Mouse (Mus musculus): ENCODE results near the gene Susd5. TPM values are rescaled to one million over a fixed set of nuclear protein-coding genes. Genes with fewer than 3 reads are reported as not detected.
"Not testable (repeated sequence)": the region's sequence is repeated elsewhere in the genome, so short reads cannot be mapped to it uniquely, and the experiment has no call there.

Gene Susd5
- polyA plus RNA-seq, 1 experiment from 2014 or later: 0.23 TPM

- 81% methylated on average over 3 of the region's 3 CpGs for WGBS
- no peak for ATAC-seq (ENCODE audit: low FRiP score, low TSS enrichment)
- no peak for DNase-seq (ENCODE audit: low spot score)
- no peak overlapping the region for H3K27ac ChIP-seq (replicated peaks)
- TF ChIP-seq CTCF (IDR thresholded peaks at IDR 0.05; ENCODE audit: low read depth) (no peak), EP300 (optimal IDR thresholded peaks at IDR 0.05) (no peak)
- no peak overlapping the region for H3K9ac ChIP-seq (ENCODE audit: low read length)
- no peaks in the 10 kb centered on the region for H3K27me3 ChIP-seq (ENCODE audit: control insufficient read depth, insufficient read depth, low read length)
- no peaks in the 10 kb centered on the region for H3K4me1 ChIP-seq (replicated peaks; ENCODE audit: control insufficient read depth, insufficient read depth)
- no peak overlapping the region for H3K4me3 ChIP-seq (ENCODE audit: low read depth, low read length)
- H3K4me2 ChIP-seq (replicated peaks; ENCODE audit: low read depth): no peak overlapping the region
- no peaks in the 10 kb centered on the region for H3K9me3 ChIP-seq (ENCODE audit: control insufficient read depth, low read length)
- no peaks in the 10 kb centered on the region for H3K36me3 ChIP-seq (ENCODE audit: control insufficient read depth, insufficient read depth, low read length)
Observed at GRCm38 (mm10) chr9:114086422-114086821, 29.5 kb downstream of the Susd5 start.

GRCm38 (mm10) chr9:114087106-114087815 is 30.3 kb downstream of the Susd5 start:
- no peaks in the 10 kb centered on the region for H3K27me3 ChIP-seq (ENCODE audit: control insufficient read depth, insufficient read depth, low read length)
- no peaks in the 10 kb centered on the region for H3K36me3 ChIP-seq (ENCODE audit: control insufficient read depth, insufficient read depth, low read length)
- no peak overlapping the region for H3K4me3 ChIP-seq (ENCODE audit: low read depth, low read length)
- no peak for ATAC-seq (ENCODE audit: low FRiP score, low TSS enrichment)
- no peaks in the 10 kb centered on the region for H3K9me3 ChIP-seq (ENCODE audit: control insufficient read depth, low read length)
- no peak overlapping the region for H3K9ac ChIP-seq (ENCODE audit: low read length)
- DNase-seq (ENCODE audit: low spot score): no peak
- no peak overlapping the region for H3K4me2 ChIP-seq (replicated peaks; ENCODE audit: low read depth)
- 78% methylated on average over 11 of the region's 11 CpGs for WGBS
- H3K4me1 ChIP-seq (replicated peaks; ENCODE audit: control insufficient read depth, insufficient read depth): no peaks in the 10 kb centered on the region
- no peak for TF ChIP-seq EP300 (optimal IDR thresholded peaks at IDR 0.05)
- no peak for TF ChIP-seq CTCF (IDR thresholded peaks at IDR 0.05; ENCODE audit: low read depth)
- no peak overlapping the region for H3K27ac ChIP-seq (replicated peaks)

GRCm38 (mm10) chr9:114088885-114089284 is 31.9 kb downstream of the Susd5 start:
- H3K4me3 ChIP-seq (ENCODE audit: low read depth, low read length); DNase-seq (ENCODE audit: low spot score); H3K27me3 ChIP-seq (ENCODE audit: control insufficient read depth, insufficient read depth, low read length); H3K9me3 ChIP-seq (ENCODE audit: control insufficient read depth, low read length); H3K27ac ChIP-seq (replicated peaks); H3K4me1 ChIP-seq (replicated peaks; ENCODE audit: control insufficient read depth, insufficient read depth); H3K9ac ChIP-seq (ENCODE audit: low read length); H3K4me2 ChIP-seq (replicated peaks; ENCODE audit: low read depth); ATAC-seq (ENCODE audit: low FRiP score, low TSS enrichment); H3K36me3 ChIP-seq (ENCODE audit: control insufficient read depth, insufficient read depth, low read length): not testable (repeated sequence)
- WGBS: 89% methylated on average over 6 of the region's 6 CpGs

GRCm38 (mm10) chr9:114092188-114092587 is 35.2 kb downstream of the Susd5 start:
- H3K36me3 ChIP-seq (ENCODE audit: control insufficient read depth, insufficient read depth, low read length); H3K27me3 ChIP-seq (ENCODE audit: control insufficient read depth, insufficient read depth, low read length); H3K9ac ChIP-seq (ENCODE audit: low read length); H3K4me3 ChIP-seq (ENCODE audit: low read depth, low read length); H3K27ac ChIP-seq (replicated peaks); H3K4me1 ChIP-seq (replicated peaks; ENCODE audit: control insufficient read depth, insufficient read depth); H3K4me2 ChIP-seq (replicated peaks; ENCODE audit: low read depth); H3K9me3 ChIP-seq (ENCODE audit: control insufficient read depth, low read length): not testable (repeated sequence)
- ATAC-seq (ENCODE audit: low FRiP score, low TSS enrichment) (peak; percentile 45; the same call in 1 of the 2 replicates), DNase-seq (ENCODE audit: low spot score) (peak; percentile 32)
- WGBS: 9% methylated on average over 9 of the region's 9 CpGs
- TF ChIP-seq CTCF (IDR thresholded peaks at IDR 0.05; ENCODE audit: low read depth): peak; percentile 45

GRCm38 (mm10) chr9:114094854-114095253 is 37.9 kb downstream of the Susd5 start:
- Histone ChIP-seq H3K9ac (ENCODE audit: low read length) (no peak overlapping the region), H3K36me3 (ENCODE audit: control insufficient read depth, insufficient read depth, low read length) (no peaks in the 10 kb centered on the region), H3K9me3 (ENCODE audit: control insufficient read depth, low read length) (no peaks in the 10 kb centered on the region), H3K4me1 (replicated peaks; ENCODE audit: control insufficient read depth, insufficient read depth) (no peaks in the 10 kb centered on the region), H3K27me3 (ENCODE audit: control insufficient read depth, insufficient read depth, low read length) (no peaks in the 10 kb centered on the region), H3K4me2 (replicated peaks; ENCODE audit: low read depth) (no peak overlapping the region), H3K4me3 (ENCODE audit: low read depth, low read length) (no peak overlapping the region), H3K27ac (replicated peaks) (no peak overlapping the region)
- ATAC-seq (ENCODE audit: low FRiP score, low TSS enrichment): no peak
- TF ChIP-seq CTCF (IDR thresholded peaks at IDR 0.05; ENCODE audit: low read depth) (no peak), EP300 (optimal IDR thresholded peaks at IDR 0.05) (no peak)
- 74% methylated on average over 2 of the region's 2 CpGs for WGBS
- no peak for DNase-seq (ENCODE audit: low spot score)

GRCm38 (mm10) chr9:114098716-114099302 is 41.9 kb downstream of the Susd5 start:
- Histone ChIP-seq H3K9me3 (ENCODE audit: control insufficient read depth, low read length) (no peaks in the 10 kb centered on the region), H3K4me3 (ENCODE audit: low read depth, low read length) (no peak overlapping the region), H3K27me3 (ENCODE audit: control insufficient read depth, insufficient read depth, low read length) (no peaks in the 10 kb centered on the region), H3K36me3 (ENCODE audit: control insufficient read depth, insufficient read depth, low read length) (no peaks in the 10 kb centered on the region), H3K4me1 (replicated peaks; ENCODE audit: control insufficient read depth, insufficient read depth) (no peaks in the 10 kb centered on the region), H3K27ac (replicated peaks) (no peak overlapping the region), H3K9ac (ENCODE audit: low read length) (no peak overlapping the region), H3K4me2 (replicated peaks; ENCODE audit: low read depth) (no peak overlapping the region)
- TF ChIP-seq CTCF (IDR thresholded peaks at IDR 0.05; ENCODE audit: low read depth): no peak
- no peak for TF ChIP-seq EP300 (optimal IDR thresholded peaks at IDR 0.05)
- ATAC-seq (ENCODE audit: low FRiP score, low TSS enrichment): no peak
- 56% methylated on average over 9 of the region's 9 CpGs for WGBS
- no peak for DNase-seq (ENCODE audit: low spot score)

Measured in stomach, postnatal 0 days (tissue).